Mouse (Mus musculus) lung, embryonic 16.5 days (tissue): ENCODE data around the gene Mycs. TPM values are rescaled to one million over a fixed set of nuclear protein-coding genes. Genes with fewer than 3 reads are reported as not detected.
A peak's percentile ranks its signal among the peaks of the same experiment; 100 is the strongest.

Experiments used
- ATAC-seq: fragments of 200-750 bp; cut with Nextera tagmentation; 2 replicates; pipeline ENCODE4 v1.8.0; 2017; ENCODE audit warnings: low read depth, mild to moderate bottlenecking, moderate library complexity
- H3K27ac ChIP-seq: fragments of 300-500 bp; sonication (generic); 2 replicates; pipeline ENCODE4 v1.5.1; 2014; ENCODE audit warnings: mild to moderate bottlenecking, control low read depth, low read length
- H3K27me3 ChIP-seq: fragments of 300-500 bp; sonication (generic); 2 replicates; pipeline ENCODE4 v1.6.1; 2014; ENCODE audit warnings: low read depth, low read length, mixed read lengths; ENCODE audit not compliant: control insufficient read depth, insufficient read depth
- H3K36me3 ChIP-seq: fragments of 300-500 bp; sonication (generic); 2 replicates; pipeline ENCODE4 v1.6.1; 2014; ENCODE audit warnings: low read length; ENCODE audit not compliant: control insufficient read depth, insufficient read depth
- H3K4me1 ChIP-seq: fragments of 300-500 bp; sonication (generic); replicated peaks from 2 replicates; pipeline ENCODE4 v1.6.1; 2014; ENCODE audit warnings: low read length, mixed read lengths; ENCODE audit not compliant: control insufficient read depth, insufficient read depth
- H3K4me2 ChIP-seq: fragments of 300-500 bp; sonication (generic); 2 replicates; pipeline ENCODE4 v1.6.1; 2014; ENCODE audit warnings: low read depth, low read length, control low read depth
- H3K4me3 ChIP-seq: fragments of 300-500 bp; sonication (generic); 2 replicates; pipeline ENCODE4 v1.5.1; 2014; ENCODE audit warnings: mild to moderate bottlenecking, low read length, control low read depth
- H3K9ac ChIP-seq: fragments of 300-500 bp; sonication (generic); 2 replicates; pipeline ENCODE4 v1.6.1; 2014; ENCODE audit warnings: low read length, control low read depth
- H3K9me3 ChIP-seq: fragments of 300-500 bp; sonication (generic); 2 replicates; pipeline ENCODE4 v1.6.1; 2016; ENCODE audit warnings: low read length; ENCODE audit not compliant: control insufficient read depth
- WGBS: fragments of 180-500 bp; shearing (Covaris S2); extraction: QIAGEN DNeasy Blood & Tissue Kit; methylation state at CpG from one replicate; pipeline ENCODE4 v1.1.7; 2014; 5-methylcytosine and 5-hydroxymethylcytosine counted together
- polyA plus RNA-seq: library from polyadenylated mRNA; unstranded; fragments of >200 nt; fragmentation: Nextera tagmentation; extraction: Ambion mirVana; gene quantifications from 2 replicates; pipeline ENCODE4 v1.2.1, GENCODE M21; 2015

Gene Mycs
- not detected in 2 replicates for polyA plus RNA-seq

GRCm38 (mm10) chrX:5469165-5469564 lies at the start of gene Mycs:
Gene Mycs, minus strand, starts transcription at chrX:5469265.
- no peaks in the 10 kb centered on the region for H3K4me1 ChIP-seq
- H3K9me3 ChIP-seq: no peaks in the 10 kb centered on the region
- WGBS: 63% methylated on average over 3 of the region's 3 CpGs
- no peak within 1 kb of the TSS for H3K4me3 ChIP-seq
- H3K27ac ChIP-seq: no peak within 1 kb of the TSS
- no peak within 1 kb of the TSS for H3K9ac ChIP-seq
- peak within 1 kb of the TSS; percentile 10; the same call in 1 of the 2 replicates for H3K4me2 ChIP-seq
- H3K27me3 ChIP-seq: no peaks in the 10 kb centered on the region
- no peaks in the 10 kb centered on the region for H3K36me3 ChIP-seq
- no peak for ATAC-seq

- Histone ChIP-seq H3K27ac (no peak overlapping the region), H3K9me3 (no peaks in the 10 kb centered on the region), H3K4me3 (no peak overlapping the region), H3K4me2 (peak overlapping the region; percentile 10; the same call in 1 of the 2 replicates), H3K9ac (no peak overlapping the region), H3K4me1 (no peaks in the 10 kb centered on the region), H3K27me3 (no peaks in the 10 kb centered on the region), H3K36me3 (no peaks in the 10 kb centered on the region)
- WGBS: 17% methylated on average over 23 of the region's 24 CpGs
- ATAC-seq: no peak
Observed at GRCm38 (mm10) chrX:5468022-5468421, 1.0 kb downstream of the Mycs start.

Other genes with a start within 250 kb of the Mycs start
- gene Btbd35f7, start 199.8 kb upstream of the Mycs start, polyA plus RNA-seq: not detected in 2 replicates